Mouse (Mus musculus) megakaryocyte, embryonic 14.5 days (primary cell): ENCODE data around the gene Lrrn4.

Experiments
- FLI1 ChIP-seq: IDR thresholded peaks from 2 replicates; pipeline ENCODE4 v1.6.1; 2012; ENCODE audit warnings: low read length, inconsistent platforms, mixed read lengths
- GATA1 ChIP-seq: IDR thresholded peaks from 3 replicates; pipeline ENCODE4 v1.6.1; 2012; ENCODE audit warnings: mixed read lengths, low read length, inconsistent platforms, borderline replicate concordance

DNA sequence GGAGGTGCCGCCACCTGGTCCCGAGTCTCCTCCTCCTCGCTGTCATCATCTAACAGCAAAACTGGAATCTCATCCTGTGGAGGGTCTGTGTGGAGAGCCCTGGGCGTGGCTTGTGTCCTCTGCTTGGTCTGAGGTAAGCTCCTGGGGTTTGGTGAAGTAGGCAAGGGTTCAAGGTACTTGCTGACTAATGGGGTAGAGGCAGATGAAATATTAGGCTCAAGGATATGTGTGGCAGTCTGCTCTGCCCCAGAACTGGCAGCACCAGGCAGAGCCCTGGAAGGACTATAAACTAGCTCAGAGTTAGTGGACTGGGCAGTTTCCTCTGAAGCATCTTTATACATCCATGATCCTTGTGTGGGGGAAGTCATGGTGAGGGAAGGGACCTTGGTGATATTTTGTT is 10.4 kb downstream of the Lrrn4 start:
- no peak for TF ChIP-seq GATA1
- no peak for TF ChIP-seq FLI1
